Mouse (Mus musculus): ENCODE results near the gene Ugt1a5. TPM values are rescaled to one million over a fixed set of nuclear protein-coding genes. Genes with fewer than 3 reads are reported as not detected.
A peak's percentile ranks its signal among the peaks of the same experiment; 100 is the strongest.

Ugt1a5 gene
- total RNA-seq, 2 experiments from 2014 or later: 0.27 TPM; not detected in 1

DNA sequence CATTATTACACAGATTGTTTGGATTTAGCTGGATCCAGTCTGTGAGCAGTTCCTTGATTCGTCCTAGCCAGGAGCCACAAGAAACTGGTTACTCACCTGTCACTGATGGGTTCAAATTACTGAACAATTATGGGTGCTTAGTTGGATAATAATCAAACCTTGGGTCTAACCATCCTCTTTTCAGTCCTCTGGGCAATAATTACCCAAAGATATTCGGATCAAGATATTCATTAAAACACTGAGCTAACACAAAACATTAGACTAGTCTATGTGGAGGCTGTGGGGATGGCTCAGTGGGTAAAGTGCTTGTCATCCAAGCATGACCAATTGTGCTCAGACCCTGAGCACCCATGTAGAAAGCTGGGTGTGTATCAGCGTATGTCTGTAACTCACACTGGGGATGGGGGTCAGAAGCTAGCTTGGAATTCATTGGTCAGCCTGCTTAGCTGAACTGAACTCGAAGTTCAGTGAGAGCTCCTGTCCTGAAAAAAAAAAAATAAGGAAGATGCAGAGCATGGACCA lies 70.1 kb downstream of the Ugt1a5 start:
- DNase-seq (ENCODE audit: low spot score in 2 of 2): no peak

GRCm38 (mm10) chr1:88237311-88237710 lies 71.5 kb downstream of the Ugt1a5 start:
- DNase-seq (ENCODE audit: low spot score in 2 of 2): no peak

GRCm38 (mm10) chr1:88238771-88239170 lies 73.0 kb downstream of the Ugt1a5 start:
- DNase-seq (ENCODE audit: low spot score in 2 of 2): no peak

GRCm38 (mm10) chr1:88240072-88240471 lies 74.3 kb downstream of the Ugt1a5 start:
- DNase-seq (ENCODE audit: low spot score in 2 of 2): no peak

DNA sequence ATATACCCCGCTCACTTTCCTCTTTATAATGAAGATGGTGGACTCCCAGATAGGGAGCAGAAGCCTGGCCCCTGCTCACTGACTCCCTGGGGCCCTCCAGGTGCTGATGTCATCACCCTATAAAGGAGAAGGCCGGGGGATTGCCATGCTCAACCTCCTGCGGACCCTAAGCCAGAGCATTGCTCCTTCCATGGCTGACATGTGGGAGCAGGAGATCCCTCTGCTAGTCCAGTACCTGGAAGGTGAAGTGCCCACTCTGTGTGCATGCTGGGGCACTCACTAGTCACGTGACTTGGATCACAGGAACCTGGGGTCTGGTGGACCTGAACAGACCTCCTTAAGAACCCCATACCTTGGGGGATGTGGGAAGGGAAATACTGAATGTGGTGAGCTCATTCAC lies 74.8 kb downstream of the Ugt1a5 start:
- no peak for DNase-seq (ENCODE audit: low spot score in 2 of 2)

GRCm38 (mm10) chr1:88243861-88244260 lies 78.0 kb downstream of the Ugt1a5 start:
- DNase-seq (ENCODE audit: low spot score in 2 of 2): no peak

GRCm38 (mm10) chr1:88245881-88246280 lies 80.1 kb downstream of the Ugt1a5 start:
- DNase-seq (ENCODE audit: low spot score in 2 of 2): no peak

- no peak for DNase-seq (ENCODE audit: low spot score in 2 of 2)
These were observed 80.6 kb downstream of the Ugt1a5 start for GRCm38 (mm10) chr1:88246386-88246785.

DNA sequence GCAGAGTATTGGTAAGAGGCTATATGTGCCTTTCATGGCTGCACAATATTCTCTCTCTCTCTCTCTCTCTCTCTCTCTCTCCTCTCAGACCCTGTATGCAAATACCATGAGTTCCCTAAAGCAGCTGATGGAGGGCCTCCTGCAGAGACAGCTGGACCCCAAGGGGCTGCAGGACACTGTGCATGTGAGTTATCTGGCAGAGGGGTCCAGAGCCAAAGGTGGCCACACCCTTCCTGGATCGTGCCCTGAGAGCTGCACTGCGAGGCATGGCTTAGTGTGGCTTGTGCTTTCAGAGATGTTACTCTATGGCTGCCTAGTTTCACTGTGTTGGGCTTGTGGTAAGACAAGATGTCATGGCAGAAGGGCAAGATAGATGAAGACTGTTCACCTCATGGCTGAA lies 81.8 kb downstream of the Ugt1a5 start:
- DNase-seq (ENCODE audit: low spot score in 2 of 2): no peak

DNA sequence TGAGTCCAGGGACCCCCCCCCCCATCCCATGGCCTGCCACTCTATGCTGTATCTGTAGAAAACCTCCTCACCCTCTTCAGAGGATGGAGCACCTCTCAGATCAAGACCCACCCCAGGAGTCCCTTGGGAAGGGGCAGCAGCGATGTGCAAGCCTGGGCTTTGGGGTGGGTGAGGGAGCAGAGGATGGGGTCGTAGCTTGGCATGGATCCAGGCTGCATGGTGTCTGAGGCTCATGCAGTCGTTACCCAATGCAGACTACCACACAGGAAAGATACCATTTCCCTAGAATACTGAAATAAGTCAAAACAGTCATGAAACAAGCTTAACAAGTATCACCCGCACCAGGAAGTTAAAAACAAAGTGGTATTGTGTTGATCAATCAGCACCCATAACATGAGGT lies 82.8 kb downstream of the Ugt1a5 start:
- no peak for DNase-seq (ENCODE audit: low spot score in 2 of 2)

GRCm38 (mm10) chr1:88249596-88249995 lies 83.8 kb downstream of the Ugt1a5 start:
- no peak for DNase-seq (ENCODE audit: low spot score in 2 of 2)

GRCm38 (mm10) chr1:88250023-88250422 lies 84.2 kb downstream of the Ugt1a5 start:
- no peak for DNase-seq (ENCODE audit: low spot score in 2 of 2)

DNA sequence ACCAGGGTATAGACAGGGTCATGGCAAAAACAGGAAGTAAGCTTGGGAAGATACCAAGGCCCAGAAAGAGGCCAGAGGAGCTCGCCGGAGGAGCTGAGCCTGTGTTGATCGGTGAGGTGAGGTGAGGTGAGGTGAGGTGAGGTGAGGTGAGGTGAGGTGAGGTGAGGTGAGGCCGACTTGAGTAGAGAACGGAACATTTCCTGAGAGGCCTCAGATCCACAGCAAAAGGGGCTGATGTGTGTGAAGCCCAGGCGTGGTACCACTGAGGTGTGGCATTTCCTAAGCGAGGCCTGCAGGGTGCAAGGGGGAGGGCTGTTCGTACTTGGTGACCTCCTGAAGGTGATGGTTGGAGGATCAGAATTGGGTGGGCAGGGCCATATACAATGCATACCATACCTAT lies 87.3 kb downstream of the Ugt1a5 start:
- no peak for DNase-seq (ENCODE audit: low spot score in 2 of 2)

DNA sequence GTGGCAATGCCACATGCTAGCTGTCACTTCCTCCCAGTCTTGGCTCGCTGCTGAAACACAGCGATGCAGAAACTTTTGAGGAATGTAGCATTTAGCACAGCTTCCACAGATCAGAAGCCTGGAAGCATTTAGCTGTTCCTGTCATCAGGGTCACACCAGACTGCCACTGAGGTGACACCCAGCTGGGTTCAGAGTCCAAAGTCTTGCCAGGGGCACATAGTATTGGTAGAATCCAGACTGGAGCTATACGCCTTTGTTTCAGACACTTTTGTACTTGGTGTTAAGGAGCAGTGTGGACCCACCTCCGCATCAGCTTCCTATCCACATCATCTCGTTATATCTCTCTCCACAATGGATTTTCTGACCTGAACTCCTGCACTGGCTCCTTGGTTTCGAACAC lies 87.7 kb downstream of the Ugt1a5 start:
- no peak for DNase-seq (ENCODE audit: low spot score in 2 of 2)

DNA sequence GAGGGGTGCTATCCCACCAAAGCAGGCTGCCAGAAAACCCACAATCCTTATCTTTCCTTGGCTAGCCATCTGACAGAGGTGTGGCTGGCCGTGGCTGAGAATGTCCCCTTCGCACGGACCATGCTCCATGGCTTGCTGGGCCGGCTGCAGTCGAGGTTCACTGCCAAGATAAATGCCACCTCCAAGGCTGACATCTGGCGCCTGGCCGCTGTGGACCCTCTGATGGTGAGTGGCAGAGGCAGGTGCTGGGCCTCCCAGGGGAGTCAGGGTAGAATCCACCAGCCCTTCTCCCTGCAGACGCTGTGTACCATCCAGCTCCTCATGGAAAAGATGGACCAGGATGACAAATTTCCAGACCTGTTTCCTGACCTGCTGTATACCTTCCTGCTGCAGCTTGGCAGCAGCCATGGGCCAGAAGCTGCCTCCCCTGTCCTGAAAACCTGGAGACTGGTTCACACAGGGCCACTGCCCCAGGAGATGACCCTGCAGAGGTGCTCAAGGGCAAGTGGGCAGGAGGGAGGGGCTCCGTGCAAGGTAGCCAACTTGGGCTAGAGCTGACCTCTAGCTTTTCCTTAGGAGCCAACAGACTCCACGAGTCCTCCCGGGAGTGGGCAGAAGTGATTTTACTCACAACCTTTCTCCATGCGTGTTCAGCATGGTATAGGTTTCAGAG lies 89.1 kb downstream of the Ugt1a5 start:
- DNase-seq (ENCODE audit: low spot score in 2 of 2): peak; percentile 75 to 83

- peak in 1 of 2 experiments; percentile 53 for DNase-seq (ENCODE audit: low spot score in 2 of 2)
These were observed 89.7 kb downstream of the Ugt1a5 start for GRCm38 (mm10) chr1:88255466-88255857.

DNA sequence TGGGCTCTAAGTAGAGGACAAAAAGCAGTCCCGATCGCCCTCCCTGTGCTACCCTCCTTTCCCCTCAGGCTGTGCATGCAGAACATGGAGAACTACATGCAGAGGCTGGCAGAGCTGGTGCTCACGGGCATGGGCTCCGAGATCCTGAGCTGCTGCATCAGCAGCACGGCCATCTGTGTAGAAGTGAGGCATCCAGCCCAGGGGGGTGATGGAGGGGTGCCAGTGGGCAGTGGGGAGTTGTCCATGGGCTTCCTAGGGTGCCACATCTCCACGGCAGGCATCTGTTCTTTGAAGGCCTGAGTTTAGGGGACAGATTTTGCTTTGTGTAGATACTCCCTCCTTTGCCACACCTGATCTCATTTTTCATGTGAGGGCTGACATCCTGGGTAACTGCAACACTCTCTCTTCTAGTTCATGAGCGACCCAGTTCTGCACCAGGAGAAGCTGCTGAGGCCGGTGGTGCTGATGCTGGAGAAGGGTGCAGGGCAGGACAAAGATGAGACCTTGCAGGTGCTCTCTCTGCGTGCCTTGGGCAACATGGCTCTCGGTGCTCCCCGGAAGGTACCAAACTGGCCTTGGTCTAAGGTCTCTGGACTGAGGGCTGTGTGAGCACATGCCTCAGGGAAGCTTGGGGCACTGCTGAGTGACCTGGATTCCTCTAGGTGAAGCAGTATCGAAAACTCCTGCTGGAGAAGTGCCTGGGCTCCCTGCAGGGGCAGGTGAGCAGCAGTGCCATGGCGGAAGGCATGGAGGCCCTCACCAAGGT lies 90.4 kb downstream of the Ugt1a5 start:
- peak in 1 of 2 experiments; percentile 61 for DNase-seq (ENCODE audit: low spot score in 2 of 2)

GRCm38 (mm10) chr1:88256886-88257663 lies 91.3 kb downstream of the Ugt1a5 start:
- DNase-seq (ENCODE audit: low spot score in 2 of 2): no peak

GRCm38 (mm10) chr1:88257681-88258080 lies 91.9 kb downstream of the Ugt1a5 start:
- DNase-seq (ENCODE audit: low spot score in 2 of 2): peak in 1 of 2 experiments; percentile 51

DNA sequence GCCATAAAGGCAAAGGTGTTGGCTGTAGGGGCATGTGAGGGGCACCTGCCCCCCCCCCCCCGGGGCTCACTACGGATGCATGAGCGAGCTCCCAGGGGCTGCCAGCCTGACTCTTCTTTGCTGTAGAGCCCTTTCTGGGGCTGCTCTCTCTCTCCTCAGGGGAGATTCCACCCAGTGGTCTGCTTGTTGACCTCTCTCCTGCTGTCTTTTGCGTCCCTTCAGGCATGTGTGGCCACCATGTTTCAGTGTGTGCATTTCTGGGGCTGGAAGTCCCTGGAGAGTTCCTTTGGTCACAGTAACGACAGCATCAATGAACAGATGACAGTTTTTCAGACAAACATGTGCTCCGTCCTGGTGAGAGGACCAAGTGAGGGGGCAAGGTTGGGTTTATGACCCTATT lies 92.5 kb downstream of the Ugt1a5 start:
- DNase-seq (ENCODE audit: low spot score in 2 of 2): no peak

DNA sequence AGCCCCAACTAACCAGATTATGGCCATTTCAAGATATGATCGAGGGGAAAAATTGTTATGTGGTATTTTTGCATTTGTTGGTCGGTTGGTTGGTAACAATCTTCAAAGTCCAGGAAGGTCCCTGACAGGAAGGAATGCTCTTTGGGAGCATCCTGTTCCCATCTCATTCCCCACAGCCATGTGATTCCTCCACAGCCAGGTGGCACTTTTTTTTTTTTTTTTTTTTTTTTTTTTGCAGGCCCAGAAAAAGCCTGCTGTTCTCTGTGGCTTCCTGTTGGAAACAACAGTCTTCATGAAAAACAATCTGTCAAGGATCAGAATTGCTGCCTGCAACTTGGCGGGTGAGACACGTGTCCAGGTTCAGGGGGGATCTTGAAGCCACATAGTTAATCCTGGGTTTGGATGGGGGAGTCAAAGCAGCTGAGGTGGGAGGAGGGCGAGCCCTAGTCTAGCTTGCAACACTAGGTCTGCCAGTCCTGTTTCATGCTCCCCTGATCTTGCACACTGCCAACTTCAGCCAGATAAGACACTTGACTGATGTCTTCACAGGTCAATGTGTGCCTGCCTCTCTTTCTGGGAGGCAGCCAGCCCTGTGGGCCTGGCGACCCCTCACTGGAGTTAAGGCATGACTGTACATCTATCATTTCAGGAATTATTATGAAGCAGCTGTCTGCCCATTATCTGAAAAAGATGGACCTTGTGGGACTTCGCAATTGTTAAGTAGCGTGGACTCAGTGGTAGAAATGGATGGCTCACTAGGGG lies 93.2 kb downstream of the Ugt1a5 start:
- no peak for DNase-seq (ENCODE audit: low spot score in 2 of 2)

All from gastrocnemius, postnatal 4 days (tissue).